Mouse (Mus musculus): ENCODE measurements around the gene Snrnp27. TPM values are rescaled to one million over a fixed set of nuclear protein-coding genes. Genes with fewer than 3 reads are reported as not detected.
A peak's percentile ranks its signal among the peaks of the same experiment; 100 is the strongest.

Snrnp27 gene
- polyA plus RNA-seq, 1 experiment from 2014 or later: 137 TPM

GRCm38 (mm10) chr6:86686971-86687370 is 2.6 kb upstream of the Snrnp27 start:
- Histone ChIP-seq H3K9me3 (no peaks in the 10 kb centered on the region), H3K27me3 (no peaks in the 10 kb centered on the region), H3K27ac (no peak overlapping the region), H3K36me3 (peaks cover 33% of the 10 kb centered on the region), H3K4me3 (no peak overlapping the region), H3K4me2 (no peak overlapping the region), H3K4me1 (peaks cover 7% of the 10 kb centered on the region), H3K9ac (no peak overlapping the region)
- ATAC-seq (ENCODE audit: insufficient number of reproducible peaks, insufficient read depth, low FRiP score, low TSS enrichment, low read depth): no peak
- WGBS: 63% methylated on average over 1 of the region's 1 CpGs

DNA sequence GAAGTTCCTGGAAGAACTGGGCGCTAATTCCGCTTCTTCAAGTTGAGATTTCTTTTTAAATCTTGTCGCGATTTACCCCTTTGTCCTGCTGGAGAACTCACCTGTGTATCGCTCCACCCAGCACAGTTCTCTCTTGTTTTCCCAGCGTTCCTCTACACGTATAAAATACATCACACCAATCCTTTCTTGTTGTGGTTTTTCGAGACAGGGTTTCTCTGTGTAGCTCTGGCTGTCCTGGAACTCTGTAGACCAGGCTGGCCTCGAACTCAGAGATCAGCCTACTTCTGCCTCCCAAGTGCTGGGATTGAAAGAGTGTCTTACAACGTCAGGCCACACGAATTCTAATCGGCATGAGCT is 311 bp upstream of the Snrnp27 start:
- Histone ChIP-seq H3K9ac (peak overlapping the region; percentile 95), H3K4me3 (peak overlapping the region; percentile 87), H3K9me3 (no peaks in the 10 kb centered on the region), H3K4me2 (peak overlapping the region; percentile 71), H3K36me3 (peaks cover 35% of the 10 kb centered on the region), H3K27ac (peak overlapping the region; percentile 60), H3K4me1 (peaks cover 7% of the 10 kb centered on the region), H3K27me3 (no peaks in the 10 kb centered on the region)
- no peak for ATAC-seq (ENCODE audit: insufficient number of reproducible peaks, insufficient read depth, low FRiP score, low TSS enrichment, low read depth)
- WGBS: 35% methylated on average over 12 of the region's 12 CpGs

GRCm38 (mm10) chr6:86681289-86681688 is 3.0 kb downstream of the Snrnp27 start:
- H3K36me3 ChIP-seq: peaks cover 63% of the 10 kb centered on the region

DNA sequence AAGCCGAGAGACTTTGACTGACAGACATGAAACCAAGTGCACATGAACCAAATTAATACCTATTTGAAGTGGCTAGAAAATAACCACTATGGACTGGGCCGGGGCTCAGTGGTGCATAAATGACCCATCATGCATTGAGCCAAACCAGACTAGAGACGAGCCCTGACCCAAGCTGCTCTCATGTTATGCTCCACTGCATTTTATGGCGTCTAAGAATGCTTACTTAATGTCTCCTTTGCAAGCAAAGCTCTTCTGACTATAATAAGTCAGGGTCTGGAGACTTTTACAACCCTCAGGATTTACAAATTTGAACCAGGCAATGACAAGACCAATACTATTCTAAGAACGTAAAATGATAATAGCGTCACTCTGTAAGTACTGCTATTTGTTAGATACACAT is 6.0 kb downstream of the Snrnp27 start:
- Histone ChIP-seq H3K9ac (no peak overlapping the region), H3K27me3 (no peaks in the 10 kb centered on the region), H3K27ac (no peak overlapping the region), H3K36me3 (peaks cover 90% of the 10 kb centered on the region), H3K4me1 (peaks cover 3% of the 10 kb centered on the region), H3K9me3 (no peaks in the 10 kb centered on the region), H3K4me3 (no peak overlapping the region), H3K4me2 (no peak overlapping the region)
- WGBS: 85% methylated on average over 6 of the region's 6 CpGs
- no peak for ATAC-seq (ENCODE audit: insufficient number of reproducible peaks, insufficient read depth, low FRiP score, low TSS enrichment, low read depth)

More at GRCm38 (mm10) chr6:86681289-86681688, 3.0 kb downstream of the Snrnp27 start:
- Histone ChIP-seq H3K4me3 (no peak overlapping the region), H3K4me2 (no peak overlapping the region), H3K27me3 (no peaks in the 10 kb centered on the region), H3K9ac (no peak overlapping the region), H3K27ac (no peak overlapping the region), H3K4me1 (peaks cover 7% of the 10 kb centered on the region), H3K9me3 (no peaks in the 10 kb centered on the region)
- WGBS: 90% methylated on average over 3 of the region's 3 CpGs
- no peak for ATAC-seq (ENCODE audit: insufficient number of reproducible peaks, insufficient read depth, low FRiP score, low TSS enrichment, low read depth)

DNA sequence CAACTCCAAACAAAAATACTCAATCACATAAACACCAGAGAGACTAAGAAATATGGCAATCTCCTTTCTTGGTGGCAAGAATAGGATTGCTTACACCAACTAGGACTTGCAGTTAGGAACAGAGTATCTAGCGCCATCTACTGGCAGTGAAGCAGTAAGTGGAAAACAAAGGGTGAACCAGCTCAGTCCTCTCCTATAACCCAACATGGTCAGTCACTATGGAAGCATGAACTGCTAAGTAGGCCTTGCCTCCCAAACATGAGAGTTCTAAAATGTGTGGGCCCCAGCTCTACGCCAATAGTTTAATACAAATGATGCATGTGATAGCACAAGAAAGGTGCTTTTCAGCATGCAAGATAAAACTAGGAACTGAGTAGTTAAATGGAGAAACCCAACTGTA is 13.4 kb downstream of the Snrnp27 start:
- Histone ChIP-seq H3K27ac (no peak overlapping the region), H3K9me3 (no peaks in the 10 kb centered on the region), H3K4me3 (no peak overlapping the region), H3K27me3 (no peaks in the 10 kb centered on the region), H3K4me1 (peaks cover 25% of the 10 kb centered on the region), H3K4me2 (no peak overlapping the region), H3K36me3 (peaks cover 52% of the 10 kb centered on the region), H3K9ac (no peak overlapping the region)
- 22% methylated on average over 2 of the region's 2 CpGs for WGBS
- no peak for ATAC-seq (ENCODE audit: insufficient number of reproducible peaks, insufficient read depth, low FRiP score, low TSS enrichment, low read depth)

GRCm38 (mm10) chr6:86669240-86669727 is 15.0 kb downstream of the Snrnp27 start:
- Histone ChIP-seq H3K4me1 (peaks cover 25% of the 10 kb centered on the region), H3K36me3 (peaks cover 43% of the 10 kb centered on the region), H3K4me2 (peak overlapping the region; percentile 97), H3K9ac (peak overlapping the region; percentile 73), H3K4me3 (peak overlapping the region; percentile 91), H3K27me3 (no peaks in the 10 kb centered on the region), H3K9me3 (no peaks in the 10 kb centered on the region), H3K27ac (peak overlapping the region; percentile 30)
- 2% methylated on average over 37 of the region's 37 CpGs for WGBS
- peak; percentile 100 for ATAC-seq (ENCODE audit: insufficient number of reproducible peaks, insufficient read depth, low FRiP score, low TSS enrichment, low read depth)

- Histone ChIP-seq H3K27ac (peak within 1 kb of the TSS; percentile 62), H3K4me3 (peak within 1 kb of the TSS; percentile 91), H3K27me3 (no peaks in the 10 kb centered on the region), H3K4me1 (peaks cover 25% of the 10 kb centered on the region), H3K9ac (peak within 1 kb of the TSS; percentile 90), H3K36me3 (peaks cover 43% of the 10 kb centered on the region), H3K4me2 (peak within 1 kb of the TSS; percentile 97), H3K9me3 (no peaks in the 10 kb centered on the region)
- no peak; the same call in none of the 2 replicates for ATAC-seq (ENCODE audit: insufficient number of reproducible peaks, insufficient read depth, low FRiP score, low TSS enrichment, low read depth)
- WGBS: 1% methylated on average over 65 of the region's 76 CpGs
Observed at GRCm38 (mm10) chr6:86668580-86669239, 15.6 kb downstream of the Snrnp27 start, which contains the start of gene Mxd1. Mxd1 (minus strand) TSS chr6:86669161.

DNA sequence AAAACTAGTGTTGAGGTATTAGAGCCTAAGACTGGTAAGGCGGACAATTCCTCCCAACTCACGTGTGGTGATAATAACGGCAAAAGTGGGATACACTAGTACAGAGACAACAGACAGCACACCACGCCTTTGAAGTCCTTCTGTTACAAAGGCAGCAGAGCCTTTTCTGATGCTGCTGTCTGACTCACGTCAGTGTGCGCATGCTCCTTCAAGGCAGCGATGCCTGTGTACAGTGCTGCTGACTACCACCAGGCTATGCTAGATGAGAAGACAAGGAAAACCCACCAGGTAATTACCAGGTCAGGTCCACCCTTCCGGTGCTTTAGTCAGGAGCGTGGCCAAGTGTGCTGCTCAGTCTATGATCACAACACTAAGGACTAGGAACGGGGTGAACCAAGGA is 17.3 kb downstream of the Snrnp27 start:
- Histone ChIP-seq H3K27me3 (no peaks in the 10 kb centered on the region), H3K4me3 (peak overlapping the region; percentile 91; the same call in 1 of the 2 replicates), H3K4me2 (peak overlapping the region; percentile 97), H3K27ac (no peak overlapping the region), H3K9ac (peak overlapping the region; percentile 90; the same call in 1 of the 2 replicates), H3K36me3 (peaks cover 39% of the 10 kb centered on the region), H3K4me1 (peaks cover 25% of the 10 kb centered on the region), H3K9me3 (no peaks in the 10 kb centered on the region)
- ATAC-seq (ENCODE audit: insufficient number of reproducible peaks, insufficient read depth, low FRiP score, low TSS enrichment, low read depth): no peak
- WGBS: 91% methylated on average over 10 of the region's 10 CpGs

DNA sequence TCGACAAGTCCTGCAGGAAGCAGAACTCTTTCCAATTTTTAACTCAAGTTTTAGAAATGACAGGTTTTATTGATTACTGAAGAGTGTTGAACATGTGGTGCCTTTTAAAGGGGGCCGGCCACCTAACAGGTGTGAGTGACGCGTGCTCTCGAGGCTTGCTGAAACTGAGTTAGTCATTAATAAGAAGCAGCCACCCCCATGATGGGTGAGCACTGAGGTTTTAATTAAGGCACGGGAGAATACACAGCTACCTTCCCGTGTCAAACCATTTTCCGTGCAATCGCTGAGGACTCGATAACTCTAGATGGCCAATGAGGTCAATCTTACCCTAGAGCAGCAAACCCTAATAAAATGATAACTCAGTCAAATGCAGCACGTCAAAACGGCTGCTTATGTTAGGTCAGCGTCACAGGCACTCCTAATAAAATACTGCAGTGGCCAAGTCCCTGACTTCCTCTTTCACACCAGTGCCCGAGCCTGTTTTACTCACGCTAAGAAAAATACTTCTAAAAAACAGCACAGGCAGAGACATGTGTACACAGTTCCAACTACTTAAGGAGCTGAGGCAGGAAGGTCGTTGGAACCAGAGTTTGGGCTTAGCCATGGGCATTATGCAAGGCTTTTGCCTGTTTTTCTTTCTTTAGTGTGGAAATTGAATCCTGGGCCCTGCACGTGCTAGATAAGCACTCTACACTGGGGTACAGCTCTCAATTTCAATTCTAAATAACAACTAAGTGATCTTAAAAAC is 18.6 kb downstream of the Snrnp27 start:
- Histone ChIP-seq H3K9me3 (no peaks in the 10 kb centered on the region), H3K4me1 (peaks cover 25% of the 10 kb centered on the region), H3K9ac (no peak overlapping the region; the same call in 1 of the 2 replicates), H3K27ac (no peak overlapping the region), H3K36me3 (peaks cover 45% of the 10 kb centered on the region), H3K4me3 (no peak overlapping the region), H3K4me2 (no peak overlapping the region), H3K27me3 (no peaks in the 10 kb centered on the region)
- ATAC-seq (ENCODE audit: insufficient number of reproducible peaks, insufficient read depth, low FRiP score, low TSS enrichment, low read depth): no peak
- WGBS: 75% methylated on average over 17 of the region's 17 CpGs

- H3K9ac ChIP-seq: no peak overlapping the region
- H3K4me2 ChIP-seq: no peak overlapping the region
- no peak overlapping the region for H3K4me3 ChIP-seq
- H3K36me3 ChIP-seq: peaks cover 51% of the 10 kb centered on the region
- 75% methylated on average over 5 of the region's 5 CpGs for WGBS
- no peak overlapping the region for H3K27ac ChIP-seq
- no peak for ATAC-seq (ENCODE audit: insufficient number of reproducible peaks, insufficient read depth, low FRiP score, low TSS enrichment, low read depth)
- no peaks in the 10 kb centered on the region for H3K9me3 ChIP-seq
- H3K27me3 ChIP-seq: no peaks in the 10 kb centered on the region
- peaks cover 23% of the 10 kb centered on the region for H3K4me1 ChIP-seq
Observed at GRCm38 (mm10) chr6:86665076-86665475, 19.2 kb downstream of the Snrnp27 start.

DNA sequence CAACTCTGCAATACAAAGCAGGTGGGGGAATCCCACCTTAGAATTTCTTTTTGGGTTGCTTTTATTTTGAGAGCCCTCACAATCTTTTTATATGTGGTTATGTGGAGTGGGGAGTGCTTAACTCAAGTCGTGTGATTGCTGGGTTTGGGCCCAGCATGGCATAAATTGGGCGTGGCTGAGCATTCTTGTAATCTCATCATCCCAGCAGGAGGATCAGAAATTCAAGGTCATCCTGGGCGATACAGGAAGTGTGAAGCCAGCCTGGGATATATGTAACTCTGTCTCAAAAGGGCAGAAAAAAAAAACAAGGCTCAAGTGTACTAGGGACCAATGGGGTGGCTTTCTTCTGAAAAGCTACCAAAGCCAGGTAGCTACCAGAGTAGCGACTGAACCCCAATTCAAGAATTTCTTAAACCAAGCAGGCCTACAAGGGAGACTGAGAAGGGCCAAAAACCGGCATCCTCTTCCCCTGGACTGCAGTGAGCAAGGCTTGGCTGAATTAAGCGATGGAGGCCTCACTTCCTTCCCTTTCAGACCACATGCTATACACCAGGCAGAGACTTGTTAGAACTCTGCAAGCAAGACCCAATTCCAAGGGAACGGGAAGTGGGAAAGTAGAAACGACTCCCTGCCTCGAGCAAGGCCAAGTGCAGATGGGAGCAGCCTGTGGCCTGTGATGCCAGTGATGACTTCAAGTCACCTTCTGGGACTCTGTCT is 24.0 kb downstream of the Snrnp27 start:
- Histone ChIP-seq H3K9me3 (no peaks in the 10 kb centered on the region), H3K4me3 (no peak overlapping the region), H3K27me3 (no peaks in the 10 kb centered on the region), H3K4me1 (no peaks in the 10 kb centered on the region), H3K27ac (no peak overlapping the region), H3K36me3 (peaks cover 66% of the 10 kb centered on the region), H3K4me2 (no peak overlapping the region), H3K9ac (0 out of 2 replicates have a peak overlapping the region, but pooled peaks have one; percentile 11)
- ATAC-seq (ENCODE audit: insufficient number of reproducible peaks, insufficient read depth, low FRiP score, low TSS enrichment, low read depth): no peak
- WGBS: 74% methylated on average over 9 of the region's 9 CpGs
